Mouse (Mus musculus): ENCODE results near the gene Cacng8.

- TF ChIP-seq POLR2A (IDR thresholded peaks at IDR 0.05; ENCODE audit: low read depth, low read length) (no peak), CTCF (IDR thresholded peaks at IDR 0.05; ENCODE audit: borderline replicate concordance, insufficient read depth, low read length) (no peak)
Observed at GRCm38 (mm10) chr7:3347366-3348287, 42.9 kb upstream of the Cacng8 start.

All from embryonic fibroblast, embryonic 13.5 days (primary cell).